Mouse (Mus musculus) hindbrain, embryonic 15.5 days (tissue): ENCODE data around the gene Pts. TPM values are rescaled to one million over a fixed set of nuclear protein-coding genes. Genes with fewer than 3 reads are reported as not detected.

Experiments
- ATAC-seq: fragments of 200-750 bp; cut with Nextera tagmentation; 2 replicates; pipeline ENCODE4 v1.8.0; 2017; ENCODE audit warnings: low read depth, moderate number of reproducible peaks, moderate TSS enrichment; ENCODE audit not compliant: low FRiP score
- H3K27ac ChIP-seq: fragments of 300-500 bp; sonication (generic); replicated peaks from 2 replicates; pipeline ENCODE4 v1.5.1; 2015; ENCODE audit warnings: mild to moderate bottlenecking, inconsistent platforms
- H3K27me3 ChIP-seq: fragments of 300-500 bp; sonication (generic); 2 replicates; pipeline ENCODE4 v1.6.1; 2015; ENCODE audit warnings: control low read depth, inconsistent platforms
- H3K36me3 ChIP-seq: fragments of 300-500 bp; sonication (generic); 2 replicates; pipeline ENCODE4 v1.6.1; 2015; ENCODE audit warnings: control low read depth, inconsistent platforms
- H3K4me1 ChIP-seq: fragments of 300-500 bp; sonication (generic); replicated peaks from 2 replicates; pipeline ENCODE4 v1.6.1; 2015; ENCODE audit warnings: control low read depth, inconsistent platforms
- H3K4me2 ChIP-seq: fragments of 300-500 bp; sonication (generic); 2 replicates; pipeline ENCODE4 v1.6.1; 2015; ENCODE audit warnings: moderate library complexity, mild to moderate bottlenecking, inconsistent platforms
- H3K4me3 ChIP-seq: fragments of 300-500 bp; sonication (generic); 2 replicates; pipeline ENCODE4 v1.5.1; 2015; ENCODE audit warnings: mild to moderate bottlenecking, inconsistent platforms
- H3K9ac ChIP-seq: fragments of 300-500 bp; sonication (generic); 2 replicates; pipeline ENCODE4 v1.6.1; 2015; ENCODE audit warnings: inconsistent platforms
- H3K9me3 ChIP-seq: fragments of 300-500 bp; sonication (generic); 2 replicates; pipeline ENCODE4 v1.6.1; 2016; ENCODE audit warnings: control low read depth, inconsistent platforms
- WGBS: fragments of 180-500 bp; shearing (Covaris S2); methylation state at CpG from one replicate; pipeline ENCODE4 v1.1.7; 2015; 5-methylcytosine and 5-hydroxymethylcytosine counted together
- polyA plus RNA-seq: library from polyadenylated mRNA; unstranded; fragments of >200 nt; fragmentation: Nextera tagmentation; extraction: Ambion mirVana; gene quantifications from 2 replicates; pipeline ENCODE4 v1.2.1, GENCODE M21; 2015

Gene Pts
- polyA plus RNA-seq, 1 experiment from 2014 or later, result 108 TPM

DNA sequence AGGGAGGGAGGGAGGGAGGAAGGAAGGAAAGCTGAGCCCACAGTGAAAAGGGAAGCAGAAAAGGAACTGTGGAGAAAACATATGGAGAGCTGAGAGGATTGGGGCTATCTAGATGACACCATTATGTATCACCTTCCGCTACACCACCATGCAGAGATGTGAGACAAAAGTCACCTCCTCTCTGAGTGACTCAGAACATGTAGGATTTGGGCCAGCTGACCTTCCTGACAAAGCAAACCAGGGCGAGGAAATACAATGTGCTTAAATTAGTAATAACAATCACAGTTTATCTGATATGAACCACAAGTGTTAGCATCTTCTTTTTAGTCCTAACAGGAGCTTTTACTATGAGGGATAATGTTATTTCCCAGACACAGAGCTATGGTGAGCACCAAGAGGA is 31.0 kb downstream of the Pts start:
- Histone ChIP-seq H3K9me3 (no peaks in the 10 kb centered on the region), H3K4me2 (no peak overlapping the region), H3K36me3 (no peaks in the 10 kb centered on the region), H3K4me3 (no peak overlapping the region), H3K9ac (no peak overlapping the region), H3K4me1 (peaks cover 16% of the 10 kb centered on the region; the same call in 1 of the 2 replicates), H3K27ac (no peak overlapping the region), H3K27me3 (no peaks in the 10 kb centered on the region)
- no peak for ATAC-seq
- 87% methylated on average over 2 of the region's 2 CpGs for WGBS

DNA sequence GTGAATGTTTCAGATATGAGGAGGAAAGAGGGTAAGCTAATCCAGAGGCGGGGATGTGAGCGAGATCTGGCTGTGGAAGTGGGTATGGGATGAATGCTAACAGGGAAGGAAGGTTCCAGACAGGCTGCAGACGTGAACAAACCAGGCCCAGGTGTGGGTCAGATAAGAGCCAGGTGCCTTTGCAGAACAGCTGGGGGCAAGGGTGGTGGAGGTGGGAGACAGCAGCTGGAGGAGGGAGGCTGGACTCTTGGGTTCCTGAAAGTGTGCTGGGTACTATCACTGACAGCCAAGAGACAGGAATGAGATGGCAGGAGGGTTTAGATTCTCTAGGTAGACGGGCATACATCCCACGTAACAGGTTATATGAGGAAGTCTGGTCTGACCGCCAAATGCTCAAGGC is 31.4 kb downstream of the Pts start:
- Histone ChIP-seq H3K27ac (no peak overlapping the region), H3K27me3 (no peaks in the 10 kb centered on the region), H3K4me1 (peaks cover 16% of the 10 kb centered on the region; the same call in 1 of the 2 replicates), H3K9me3 (no peaks in the 10 kb centered on the region), H3K9ac (no peak overlapping the region), H3K4me2 (no peak overlapping the region), H3K4me3 (no peak overlapping the region), H3K36me3 (no peaks in the 10 kb centered on the region)
- no peak for ATAC-seq
- 79% methylated on average over 6 of the region's 6 CpGs for WGBS

DNA sequence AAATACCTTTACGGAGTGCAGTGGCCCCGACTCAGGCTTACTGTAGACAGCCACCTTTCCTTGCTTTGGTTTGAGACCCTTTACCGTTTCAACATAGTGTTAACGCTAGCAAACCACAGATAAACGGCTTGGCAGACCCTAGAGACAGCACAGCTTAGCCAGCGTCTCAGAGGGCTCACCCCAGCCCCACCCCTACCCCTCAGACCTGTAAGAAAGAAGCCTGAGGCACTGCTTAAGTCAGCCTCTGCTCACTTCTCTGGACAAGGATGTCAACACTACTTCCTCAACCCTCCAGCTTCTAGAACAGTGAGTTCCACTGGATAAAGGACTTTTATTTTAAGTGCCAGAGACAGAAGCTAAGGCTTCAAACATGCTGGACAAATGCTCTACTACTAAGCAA is 32.0 kb downstream of the Pts start:
- Histone ChIP-seq H3K4me2 (no peak overlapping the region), H3K9me3 (no peaks in the 10 kb centered on the region), H3K4me1 (peaks cover 16% of the 10 kb centered on the region; the same call in 1 of the 2 replicates), H3K36me3 (no peaks in the 10 kb centered on the region), H3K9ac (no peak overlapping the region), H3K4me3 (no peak overlapping the region), H3K27me3 (no peaks in the 10 kb centered on the region), H3K27ac (no peak overlapping the region)
- ATAC-seq, result no peak
- WGBS, result 29% methylated on average over 6 of the region's 6 CpGs

DNA sequence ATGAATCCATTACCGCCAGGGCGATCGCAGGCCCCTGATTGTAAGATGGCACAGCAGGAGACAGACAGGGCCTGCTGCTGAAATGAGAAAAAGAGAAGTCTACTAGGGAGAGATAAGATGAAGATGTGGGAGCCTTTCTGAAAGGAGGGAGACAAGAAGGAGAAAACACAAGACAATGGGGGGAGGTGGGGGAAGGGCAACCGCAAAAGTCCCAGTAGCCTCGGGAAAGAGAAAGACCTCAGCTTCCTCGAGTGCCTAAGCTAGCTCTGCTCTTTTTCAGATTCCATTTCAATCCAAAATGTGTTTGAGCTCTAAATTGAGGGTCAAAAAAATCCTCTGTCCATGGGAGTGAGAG is 32.4 kb downstream of the Pts start:
- Histone ChIP-seq H3K4me2 (no peak overlapping the region), H3K4me3 (no peak overlapping the region), H3K36me3 (no peaks in the 10 kb centered on the region), H3K9me3 (no peaks in the 10 kb centered on the region), H3K4me1 (peaks cover 16% of the 10 kb centered on the region; the same call in 1 of the 2 replicates), H3K27me3 (no peaks in the 10 kb centered on the region), H3K27ac (no peak overlapping the region), H3K9ac (no peak overlapping the region)
- no peak for ATAC-seq
- 21% methylated on average over 6 of the region's 6 CpGs for WGBS

DNA sequence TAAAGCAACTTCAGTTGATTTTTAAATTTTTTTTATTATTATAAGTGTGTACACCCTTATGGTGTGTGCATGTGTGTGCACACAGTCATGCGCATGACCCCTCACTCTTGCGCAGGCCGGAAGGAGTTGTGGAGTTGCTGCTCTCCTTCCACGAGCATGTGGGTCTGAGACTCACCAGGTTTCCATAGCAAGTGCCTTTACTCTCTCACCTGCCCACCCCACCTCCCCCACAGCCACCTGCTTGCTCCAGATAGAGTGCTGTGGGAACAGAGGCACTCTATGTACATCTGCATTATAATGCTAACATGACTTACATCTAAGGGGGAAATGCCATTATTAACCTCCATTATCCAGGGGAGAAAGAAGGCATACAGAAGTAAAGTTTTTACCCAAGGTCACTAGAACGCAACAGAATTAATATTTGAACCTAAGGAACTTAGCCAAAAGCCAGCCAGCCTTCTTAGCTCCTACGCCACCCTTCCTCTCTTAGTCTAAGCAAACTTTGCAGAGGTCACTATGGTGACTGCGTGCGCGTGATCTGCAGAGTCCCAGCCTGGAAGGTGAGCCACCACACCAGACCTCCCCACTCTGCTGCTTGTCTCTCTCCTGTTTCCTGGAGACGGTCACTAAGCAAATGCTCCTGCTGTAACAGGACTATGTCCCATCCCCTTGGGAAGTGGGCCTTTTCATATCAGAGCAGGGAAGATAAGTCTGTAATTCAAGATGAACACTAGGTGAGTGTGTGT is 32.9 kb downstream of the Pts start:
- Histone ChIP-seq H3K36me3 (no peaks in the 10 kb centered on the region), H3K27ac (no peak overlapping the region), H3K9ac (no peak overlapping the region), H3K4me2 (no peak overlapping the region), H3K9me3 (no peaks in the 10 kb centered on the region), H3K27me3 (no peaks in the 10 kb centered on the region), H3K4me1 (peaks cover 16% of the 10 kb centered on the region; the same call in 1 of the 2 replicates), H3K4me3 (no peak overlapping the region)
- no peak for ATAC-seq
- WGBS, result 67% methylated on average over 10 of the region's 10 CpGs

DNA sequence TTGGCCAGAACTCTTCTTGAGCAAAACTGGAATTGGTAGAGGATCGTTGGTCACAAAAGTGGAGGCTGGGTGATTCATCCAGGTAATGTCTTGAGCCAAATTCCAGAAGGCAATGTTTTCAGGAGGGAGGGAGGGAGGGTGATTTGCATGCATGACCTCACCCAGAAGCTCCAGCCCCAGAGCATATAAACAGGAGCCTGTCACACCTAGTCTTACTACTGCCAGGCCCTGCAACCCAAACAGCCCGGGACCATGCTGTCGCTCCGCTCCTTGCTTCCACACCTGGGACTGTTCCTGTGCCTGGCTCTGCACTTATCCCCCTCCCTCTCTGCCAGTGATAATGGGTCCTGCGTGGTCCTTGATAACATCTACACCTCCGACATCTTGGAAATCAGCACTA is 34.2 kb downstream of the Pts start, which contains the start of gene Plet1:
TSS of gene Plet1 (plus strand) at position 215 of the 400 bp plus-strand sequence.
- Histone ChIP-seq H3K9ac (no peak within 1 kb of the TSS), H3K36me3 (no peaks in the 10 kb centered on the region), H3K4me1 (peaks cover 16% of the 10 kb centered on the region; the same call in 1 of the 2 replicates), H3K27ac (no peak within 1 kb of the TSS), H3K4me2 (no peak within 1 kb of the TSS), H3K9me3 (no peaks in the 10 kb centered on the region), H3K27me3 (no peaks in the 10 kb centered on the region), H3K4me3 (no peak within 1 kb of the TSS)
- no peak for ATAC-seq
- WGBS, result 90% methylated on average over 6 of the region's 6 CpGs

DNA sequence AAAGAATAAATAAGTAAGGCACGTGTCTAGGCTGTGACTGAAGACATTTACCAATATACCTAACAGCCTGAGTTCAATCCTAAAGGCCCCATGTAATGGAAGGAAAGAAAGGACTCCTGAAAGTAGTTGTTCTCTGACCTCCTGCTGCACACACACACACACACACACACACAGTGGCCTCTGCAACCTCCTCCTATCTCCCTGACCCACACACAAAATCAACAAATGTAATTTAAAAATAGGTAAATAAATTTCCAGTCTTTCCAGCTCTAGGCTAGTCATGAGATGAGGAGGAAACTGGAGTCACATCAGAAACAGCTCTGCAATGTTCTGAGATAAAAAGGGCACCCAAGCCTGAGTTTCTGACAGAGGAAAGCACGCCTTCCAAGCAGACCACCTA is 34.7 kb downstream of the Pts start:
- Histone ChIP-seq H3K36me3 (no peaks in the 10 kb centered on the region), H3K9me3 (no peaks in the 10 kb centered on the region), H3K27me3 (no peaks in the 10 kb centered on the region), H3K4me1 (peaks cover 16% of the 10 kb centered on the region; the same call in 1 of the 2 replicates), H3K27ac (no peak overlapping the region), H3K4me2 (no peak overlapping the region), H3K9ac (no peak overlapping the region), H3K4me3 (no peak overlapping the region)
- 79% methylated on average over 2 of the region's 2 CpGs for WGBS
- ATAC-seq, result no peak

DNA sequence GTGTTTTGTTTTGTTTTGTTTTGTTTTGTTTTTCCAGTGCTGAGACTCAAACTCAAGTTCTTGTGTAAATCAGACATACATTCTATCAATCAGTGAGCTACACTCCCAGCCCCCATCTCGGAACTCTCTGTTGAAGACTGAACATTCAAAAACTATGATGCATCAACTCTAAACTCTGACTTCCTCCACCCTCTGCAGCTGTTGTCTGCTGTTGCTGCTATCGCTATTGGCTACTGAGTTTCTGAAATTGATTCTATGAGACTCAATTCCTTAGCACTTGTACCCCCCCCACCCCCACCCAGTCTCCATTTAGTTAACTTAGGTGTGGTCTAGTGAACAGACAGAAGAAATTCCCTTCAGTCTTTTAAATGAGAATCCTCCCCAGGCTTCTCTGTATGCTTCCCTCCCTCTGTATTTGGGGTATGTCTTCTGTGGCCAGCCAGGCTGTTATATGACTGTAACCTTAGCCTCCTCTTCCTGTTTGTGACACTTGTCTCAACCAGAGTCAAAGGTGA is 36.9 kb downstream of the Pts start:
- Histone ChIP-seq H3K4me1 (peaks cover 10% of the 10 kb centered on the region; the same call in 1 of the 2 replicates), H3K27ac (no peak overlapping the region), H3K9ac (no peak overlapping the region), H3K4me3 (no peak overlapping the region), H3K27me3 (no peaks in the 10 kb centered on the region), H3K4me2 (no peak overlapping the region), H3K36me3 (no peaks in the 10 kb centered on the region), H3K9me3 (no peaks in the 10 kb centered on the region)
- WGBS, result 83% methylated on average over 2 of the region's 2 CpGs
- no peak for ATAC-seq

DNA sequence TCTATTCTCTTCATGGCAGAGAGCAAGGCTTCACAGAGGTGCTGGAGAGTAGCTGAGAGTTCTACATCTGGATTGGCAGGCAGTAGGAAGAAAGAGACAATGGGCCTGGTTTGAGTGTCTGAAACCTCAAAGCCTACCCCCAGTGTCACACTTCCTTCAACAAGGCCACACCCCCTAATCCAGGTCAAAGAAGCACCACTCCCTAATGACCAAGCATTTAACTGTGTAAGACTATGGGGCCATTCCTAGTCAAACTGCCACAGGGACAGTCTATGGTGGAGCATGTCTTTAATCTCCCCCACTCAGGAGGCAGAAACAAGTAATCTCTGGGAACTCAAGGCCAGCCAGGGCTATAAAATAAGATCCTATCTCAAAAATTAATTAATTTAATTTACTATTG is 37.7 kb downstream of the Pts start:
- Histone ChIP-seq H3K4me3 (no peak overlapping the region), H3K27ac (no peak overlapping the region), H3K9me3 (no peaks in the 10 kb centered on the region), H3K36me3 (no peaks in the 10 kb centered on the region), H3K4me1 (0 out of 2 replicates have a peak, but pooled peaks cover 4% of the 10 kb centered on the region), H3K4me2 (no peak overlapping the region), H3K27me3 (no peaks in the 10 kb centered on the region), H3K9ac (no peak overlapping the region)
- ATAC-seq, result no peak

DNA sequence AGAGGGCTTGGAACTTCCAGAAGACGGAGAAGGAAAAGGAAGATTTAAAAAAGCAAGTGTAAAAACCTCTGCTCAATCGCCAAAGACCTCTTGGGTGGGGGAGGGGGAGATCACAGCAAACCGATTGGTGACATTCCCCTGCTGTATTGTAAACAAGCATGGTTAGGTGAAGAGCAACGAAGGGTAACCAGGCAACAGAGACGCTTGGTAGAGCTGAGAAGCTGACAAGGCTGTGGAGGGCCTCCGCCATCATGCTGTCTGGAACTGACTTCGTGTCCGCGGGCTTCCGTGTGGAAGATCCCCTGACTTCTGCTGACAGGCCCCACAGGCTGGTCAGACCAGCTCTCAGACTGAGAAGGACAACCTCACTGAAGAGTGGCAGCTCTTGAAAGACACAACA is 43.0 kb downstream of the Pts start:
- Histone ChIP-seq H3K9ac (no peak overlapping the region), H3K36me3 (no peaks in the 10 kb centered on the region), H3K27me3 (no peaks in the 10 kb centered on the region), H3K9me3 (no peaks in the 10 kb centered on the region), H3K4me2 (peak overlapping the region; percentile 39), H3K27ac (no peak overlapping the region), H3K4me3 (no peak overlapping the region), H3K4me1 (peaks cover 6% of the 10 kb centered on the region; the same call in 1 of the 2 replicates)
- 9% methylated on average over 10 of the region's 10 CpGs for WGBS
- no peak for ATAC-seq

DNA sequence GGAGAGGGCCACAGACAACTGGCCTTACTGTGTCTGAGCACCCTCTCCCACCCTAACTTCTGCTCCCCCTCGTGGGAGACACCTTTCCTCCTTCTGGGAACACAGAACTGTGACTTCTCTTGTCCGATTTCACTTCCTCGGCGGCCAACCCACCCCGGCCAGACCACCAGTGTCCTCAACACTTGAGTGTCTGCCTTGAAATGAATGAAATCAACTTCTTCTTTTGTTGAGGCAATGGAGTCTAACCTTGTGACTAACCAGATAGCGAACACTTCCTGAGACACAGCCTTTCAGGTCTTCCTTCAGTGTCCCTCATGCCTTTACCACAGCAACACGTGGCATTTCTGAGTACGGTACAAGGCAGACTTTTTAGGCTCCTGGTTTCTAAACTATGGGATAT is 45.8 kb downstream of the Pts start:
- peaks cover 6% of the 10 kb centered on the region; the same call in 1 of the 2 replicates for H3K4me1 ChIP-seq
- WGBS, result 91% methylated on average over 8 of the region's 8 CpGs
- H3K9ac ChIP-seq, result no peak overlapping the region
- no peak overlapping the region for H3K27ac ChIP-seq
- no peaks in the 10 kb centered on the region for H3K9me3 ChIP-seq
- no peak overlapping the region for H3K4me2 ChIP-seq
- no peaks in the 10 kb centered on the region for H3K27me3 ChIP-seq
- ATAC-seq, result no peak
- H3K36me3 ChIP-seq, result no peaks in the 10 kb centered on the region
- no peak overlapping the region for H3K4me3 ChIP-seq

DNA sequence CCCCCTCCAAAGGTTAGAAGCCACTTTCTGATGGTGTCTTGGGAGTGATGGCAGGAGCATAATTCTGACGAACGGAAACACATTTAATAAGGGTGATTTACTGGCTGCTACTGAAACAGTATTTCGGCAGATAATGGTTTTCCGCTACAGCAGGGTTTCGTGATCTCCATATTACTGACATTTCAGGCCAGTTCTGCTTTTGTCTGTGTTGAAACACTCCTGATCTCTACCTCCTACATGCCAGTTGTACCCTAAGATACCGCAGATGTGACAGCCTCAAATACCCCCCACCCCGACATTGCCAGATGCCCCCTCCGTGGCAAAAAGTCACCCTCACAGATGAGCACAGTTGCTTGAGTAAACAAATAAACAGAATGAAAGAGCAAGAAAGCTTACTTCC is 49.0 kb downstream of the Pts start:
- Histone ChIP-seq H3K27me3 (no peaks in the 10 kb centered on the region), H3K4me2 (no peak overlapping the region), H3K9ac (no peak overlapping the region), H3K9me3 (no peaks in the 10 kb centered on the region), H3K36me3 (no peaks in the 10 kb centered on the region), H3K27ac (no peak overlapping the region), H3K4me3 (no peak overlapping the region), H3K4me1 (no peaks in the 10 kb centered on the region)
- no peak for ATAC-seq
- 55% methylated on average over 8 of the region's 8 CpGs for WGBS

DNA sequence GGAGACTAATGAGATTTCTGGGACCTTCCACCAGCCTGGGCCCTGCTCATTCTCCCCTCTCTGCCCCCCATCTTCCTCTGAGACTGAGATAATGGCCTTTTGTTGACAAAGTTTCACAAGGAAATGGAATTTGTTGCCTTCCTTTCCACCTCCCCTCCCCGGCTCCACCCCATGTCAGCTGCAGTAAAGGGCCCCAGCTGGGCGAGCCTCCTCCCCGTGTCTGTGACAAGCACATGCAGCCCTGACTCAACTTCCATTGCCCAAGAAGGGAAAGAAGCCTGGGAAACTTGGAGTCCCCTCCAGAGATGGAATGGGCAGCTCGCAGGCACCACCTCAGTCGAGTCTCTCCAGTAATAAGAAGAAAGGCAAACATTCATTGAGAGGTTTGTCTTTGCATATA is 49.7 kb downstream of the Pts start:
- Histone ChIP-seq H3K9ac (no peak overlapping the region), H3K27me3 (no peaks in the 10 kb centered on the region), H3K4me3 (no peak overlapping the region), H3K36me3 (no peaks in the 10 kb centered on the region), H3K4me1 (no peaks in the 10 kb centered on the region), H3K27ac (no peak overlapping the region), H3K4me2 (no peak overlapping the region), H3K9me3 (no peaks in the 10 kb centered on the region)
- no peak for ATAC-seq
- WGBS, result 28% methylated on average over 5 of the region's 5 CpGs
